Mouse (Mus musculus) forebrain, embryonic 16.5 days (tissue): ENCODE results near the gene Mrtfb. TPM values are rescaled to one million over a fixed set of nuclear protein-coding genes. Genes with fewer than 3 reads are reported as not detected.
"Not testable (repeated sequence)": the region's sequence is repeated elsewhere in the genome, so short reads cannot be mapped to it uniquely, and the experiment has no call there.

Experiments
- ATAC-seq: fragments of 200-750 bp; cut with Nextera tagmentation; 2 replicates; pipeline ENCODE4 v1.8.0; 2017; ENCODE audit warnings: mild to moderate bottlenecking, moderate library complexity
- H3K27ac ChIP-seq: fragments of 300-500 bp; sonication (generic); 2 replicates; pipeline ENCODE4 v1.5.1; 2014; ENCODE audit warnings: low read length, control low read depth
- H3K27me3 ChIP-seq: fragments of 300-500 bp; sonication (generic); replicated peaks from 2 replicates; pipeline ENCODE4 v1.6.1; 2014; ENCODE audit warnings: low read length; ENCODE audit not compliant: control insufficient read depth, insufficient read depth
- H3K36me3 ChIP-seq: fragments of 300-500 bp; sonication (generic); 2 replicates; pipeline ENCODE4 v1.6.1; 2014; ENCODE audit not compliant: control insufficient read depth, insufficient read depth
- H3K4me1 ChIP-seq: fragments of 300-500 bp; sonication (generic); replicated peaks from 2 replicates; pipeline ENCODE4 v1.6.1; 2014; ENCODE audit warnings: low read length; ENCODE audit not compliant: control insufficient read depth, insufficient read depth
- H3K4me2 ChIP-seq: fragments of 300-500 bp; sonication (generic); 2 replicates; pipeline ENCODE4 v1.6.1; 2014; ENCODE audit warnings: mild to moderate bottlenecking, low read length, control low read depth
- H3K4me3 ChIP-seq: fragments of 300-500 bp; sonication (generic); replicated peaks from 2 replicates; pipeline ENCODE4 v1.5.1; 2014; ENCODE audit warnings: mild to moderate bottlenecking, low read length, control low read depth
- H3K9ac ChIP-seq: fragments of 300-500 bp; sonication (generic); replicated peaks from 2 replicates; pipeline ENCODE4 v1.6.1; 2014; ENCODE audit warnings: low read depth, low read length, control low read depth
- H3K9me3 ChIP-seq: fragments of 300-500 bp; sonication (generic); 2 replicates; pipeline ENCODE4 v1.6.1; 2016; ENCODE audit warnings: low read length; ENCODE audit not compliant: control insufficient read depth
- WGBS: fragments of 180-500 bp; shearing (Covaris S2); extraction: QIAGEN DNeasy Blood & Tissue Kit; methylation state at CpG from one replicate; pipeline ENCODE4 v1.1.7; 2014; 5-methylcytosine and 5-hydroxymethylcytosine counted together
- polyA plus RNA-seq: library from polyadenylated mRNA; unstranded; fragments of >200 nt; fragmentation: Nextera tagmentation; extraction: Ambion mirVana; gene quantifications from 2 replicates; pipeline ENCODE4 v1.2.1, GENCODE M21; 2015

The Mrtfb gene
- polyA plus RNA-seq, 1 experiment from 2014 or later: 16.4 TPM

DNA sequence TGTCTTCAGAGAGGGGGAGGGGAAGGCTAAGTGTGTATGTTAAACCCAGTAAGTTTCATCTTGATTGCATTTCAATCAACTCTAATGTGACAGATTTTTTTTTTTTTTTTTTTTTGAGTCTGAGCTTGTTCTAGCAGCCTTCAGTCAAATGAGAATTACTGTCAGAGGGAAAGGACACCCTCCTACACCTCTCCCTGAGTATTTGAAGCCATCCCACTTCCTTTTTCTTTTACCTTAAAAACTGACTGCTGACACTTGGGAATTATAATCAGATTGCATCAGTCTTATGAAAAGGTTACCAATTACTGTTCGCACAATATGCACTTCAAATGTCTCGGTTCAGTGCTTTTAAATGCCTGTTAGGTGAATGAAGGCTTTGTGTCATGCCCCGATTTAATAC, 10.0 kb downstream of the Mrtfb start:
- ATAC-seq: peak; percentile 81
- H3K9me3 ChIP-seq: no peaks in the 10 kb centered on the region
- 16% methylated on average over 3 of the region's 3 CpGs for WGBS
- H3K36me3 ChIP-seq: no peaks in the 10 kb centered on the region
- no peak overlapping the region for H3K9ac ChIP-seq
- no peak overlapping the region for H3K4me3 ChIP-seq
- H3K27me3 ChIP-seq: no peaks in the 10 kb centered on the region
- 0 out of 2 replicates have a peak overlapping the region, but pooled peaks have one; percentile 25 for H3K27ac ChIP-seq
- peaks cover 3% of the 10 kb centered on the region; the same call in 1 of the 2 replicates for H3K4me1 ChIP-seq
- H3K4me2 ChIP-seq: no peak overlapping the region

DNA sequence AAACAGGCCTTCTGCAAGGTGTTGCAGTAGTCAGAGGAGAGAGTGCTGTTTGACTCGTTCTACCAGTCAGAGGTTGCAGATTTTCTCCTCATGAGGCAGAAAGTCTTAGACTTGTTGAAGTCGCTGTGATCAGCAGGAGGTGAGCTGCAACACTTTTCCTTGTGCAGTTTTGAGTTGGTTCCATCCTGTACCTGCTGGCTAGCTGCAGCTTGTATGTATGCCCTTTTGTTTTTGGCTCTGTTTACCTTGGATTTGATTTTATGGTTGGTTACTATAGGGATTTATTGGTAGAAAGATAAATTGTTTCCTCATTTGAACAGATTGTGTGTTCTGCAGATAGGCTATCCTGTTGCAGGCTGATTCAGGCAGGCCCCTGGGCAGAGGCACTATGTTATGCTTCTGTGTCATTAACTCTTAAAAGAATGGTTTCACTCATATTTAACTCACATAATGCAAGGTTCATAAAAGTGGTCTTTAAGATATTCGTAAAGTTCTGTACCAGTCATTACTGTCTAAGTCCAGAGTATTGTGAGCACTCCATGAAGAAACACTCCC, 11.1 kb downstream of the Mrtfb start:
- no peaks in the 10 kb centered on the region for H3K9me3 ChIP-seq
- no peak overlapping the region for H3K9ac ChIP-seq
- peaks cover 3% of the 10 kb centered on the region; the same call in 1 of the 2 replicates for H3K4me1 ChIP-seq
- WGBS: 84% methylated on average over 3 of the region's 3 CpGs
- no peak overlapping the region; the same call in 1 of the 2 replicates for H3K27ac ChIP-seq
- no peak overlapping the region for H3K4me3 ChIP-seq
- H3K27me3 ChIP-seq: no peaks in the 10 kb centered on the region
- H3K36me3 ChIP-seq: no peaks in the 10 kb centered on the region
- no peak overlapping the region for H3K4me2 ChIP-seq
- ATAC-seq: no peak

DNA sequence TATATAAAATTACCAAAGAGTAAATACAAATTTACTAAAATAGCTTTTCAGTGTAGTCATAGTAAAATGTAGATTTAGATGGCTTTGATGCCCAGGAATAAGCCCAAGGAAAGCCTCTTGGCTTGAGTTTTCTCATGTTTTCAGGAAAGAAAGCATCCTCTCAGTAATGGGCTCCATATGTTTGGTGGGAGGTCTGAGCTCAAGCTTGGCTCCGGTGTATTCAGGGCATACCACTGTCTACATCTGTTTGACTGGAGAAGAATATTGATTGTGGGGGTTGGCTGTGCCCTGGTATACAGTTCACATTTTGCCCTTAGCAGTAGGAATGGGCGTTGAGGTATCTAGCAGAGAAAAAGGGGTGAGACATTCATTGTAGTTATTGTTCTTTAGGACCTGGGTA, 13.1 kb downstream of the Mrtfb start:
- WGBS: 92% methylated on average over 2 of the region's 2 CpGs

GRCm38 (mm10) chr16:13276258-13276657, 20.0 kb downstream of the Mrtfb start:
- no peak overlapping the region for H3K4me2 ChIP-seq
- H3K4me1 ChIP-seq: no peaks in the 10 kb centered on the region
- H3K27ac ChIP-seq: no peak overlapping the region
- no peak for ATAC-seq
- H3K9me3 ChIP-seq: no peaks in the 10 kb centered on the region
- no peaks in the 10 kb centered on the region for H3K36me3 ChIP-seq
- no peaks in the 10 kb centered on the region for H3K27me3 ChIP-seq
- H3K4me3 ChIP-seq: no peak overlapping the region
- H3K9ac ChIP-seq: no peak overlapping the region
- WGBS: 97% methylated on average over 2 of the region's 2 CpGs

More for the DNA sequence above, 13.1 kb downstream of the Mrtfb start:
- Histone ChIP-seq H3K9ac (no peak overlapping the region), H3K36me3 (no peaks in the 10 kb centered on the region), H3K4me2 (no peak overlapping the region), H3K4me3 (no peak overlapping the region), H3K9me3 (no peaks in the 10 kb centered on the region), H3K4me1 (peaks cover 3% of the 10 kb centered on the region; the same call in 1 of the 2 replicates), H3K27me3 (no peaks in the 10 kb centered on the region), H3K27ac (no peak overlapping the region)
- ATAC-seq: no peak

- Histone ChIP-seq H3K36me3 (no peaks in the 10 kb centered on the region), H3K9me3 (no peaks in the 10 kb centered on the region; the same call in 1 of the 2 replicates), H3K4me3 (no peak overlapping the region), H3K27me3 (no peaks in the 10 kb centered on the region), H3K4me2 (no peak overlapping the region), H3K4me1 (no peaks in the 10 kb centered on the region), H3K9ac (no peak overlapping the region), H3K27ac (no peak overlapping the region)
- WGBS: 88% methylated on average over 3 of the region's 3 CpGs
- no peak for ATAC-seq
Measured at GRCm38 (mm10) chr16:13276709-13277399, 20.6 kb downstream of the Mrtfb start.

GRCm38 (mm10) chr16:13286425-13286824, 30.1 kb downstream of the Mrtfb start:
- H3K9ac ChIP-seq, H3K27me3 ChIP-seq, H3K4me3 ChIP-seq, H3K9me3 ChIP-seq, H3K36me3 ChIP-seq, H3K4me2 ChIP-seq, H3K4me1 ChIP-seq, H3K27ac ChIP-seq, ATAC-seq: not testable (repeated sequence)

- no peaks in the 10 kb centered on the region for H3K27me3 ChIP-seq
- no peak overlapping the region for H3K27ac ChIP-seq
- no peak overlapping the region for H3K4me3 ChIP-seq
- no peak for ATAC-seq
- H3K9me3 ChIP-seq: no peaks in the 10 kb centered on the region
- H3K4me2 ChIP-seq: no peak overlapping the region
- WGBS: 63% methylated on average over 1 of the region's 1 CpGs
- H3K4me1 ChIP-seq: no peaks in the 10 kb centered on the region
- H3K36me3 ChIP-seq: no peaks in the 10 kb centered on the region
- no peak overlapping the region for H3K9ac ChIP-seq
Measured at GRCm38 (mm10) chr16:13297860-13298259, 41.6 kb downstream of the Mrtfb start.

DNA sequence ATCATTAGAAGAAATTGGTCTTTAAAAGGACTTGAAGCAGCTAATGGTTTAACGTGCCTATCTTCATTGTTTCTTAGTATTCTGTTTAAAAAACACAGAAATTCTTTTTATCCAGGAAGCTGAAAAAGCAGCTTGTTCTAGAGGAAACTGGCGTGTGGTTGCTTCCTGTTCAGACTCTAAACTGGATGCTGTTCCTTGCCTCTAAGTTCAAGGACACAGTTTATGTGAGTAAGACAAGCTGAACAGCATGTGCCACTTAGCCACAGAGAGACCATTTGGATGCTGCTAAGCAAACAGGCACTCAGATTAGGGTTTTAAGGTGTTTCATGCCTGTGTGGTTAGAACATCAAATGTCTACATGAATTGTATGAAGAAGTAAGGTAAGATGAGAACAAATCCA, 42.7 kb downstream of the Mrtfb start:
- Histone ChIP-seq H3K9ac (no peak overlapping the region), H3K4me2 (no peak overlapping the region), H3K27me3 (no peaks in the 10 kb centered on the region), H3K4me1 (no peaks in the 10 kb centered on the region), H3K27ac (no peak overlapping the region), H3K9me3 (no peaks in the 10 kb centered on the region), H3K36me3 (no peaks in the 10 kb centered on the region), H3K4me3 (no peak overlapping the region)
- 80% methylated on average over 2 of the region's 2 CpGs for WGBS
- ATAC-seq: no peak

- Histone ChIP-seq H3K27me3 (no peaks in the 10 kb centered on the region), H3K4me2 (no peak overlapping the region), H3K27ac (no peak overlapping the region), H3K4me1 (no peaks in the 10 kb centered on the region), H3K36me3 (no peaks in the 10 kb centered on the region), H3K9ac (no peak overlapping the region), H3K4me3 (no peak overlapping the region), H3K9me3 (no peaks in the 10 kb centered on the region)
- ATAC-seq: no peak
- 85% methylated on average over 3 of the region's 3 CpGs for WGBS
Measured at GRCm38 (mm10) chr16:13306065-13306695, 49.9 kb downstream of the Mrtfb start.
